Mouse (Mus musculus): Measurements from ENCODE around the gene Myl4. TPM values are rescaled to one million over a fixed set of nuclear protein-coding genes. Genes with fewer than 3 reads are reported as not detected.

The Myl4 gene
- polyA plus RNA-seq, 1 experiment from 2014 or later: 33.0 TPM

GRCm38 (mm10) chr11:104618638-104619076, 68.2 kb downstream of the Myl4 start:
- Histone ChIP-seq H3K36me3 (ENCODE audit: control insufficient read depth, insufficient read depth, low read length) (no peaks in the 10 kb centered on the region), H3K4me2 (ENCODE audit: low read depth) (no peak overlapping the region), H3K4me3 (ENCODE audit: low read depth, low read length) (no peak overlapping the region), H3K9me3 (ENCODE audit: control insufficient read depth, low read length) (no peaks in the 10 kb centered on the region), H3K9ac (ENCODE audit: low read length) (no peak overlapping the region), H3K27me3 (ENCODE audit: control insufficient read depth, insufficient read depth, low read length) (no peaks in the 10 kb centered on the region), H3K27ac (ENCODE audit: low read depth, low read length) (no peak overlapping the region), H3K4me1 (ENCODE audit: control insufficient read depth, insufficient read depth, low read length) (peaks cover 8% of the 10 kb centered on the region)
- no peak for ATAC-seq (ENCODE audit: insufficient read depth, low FRiP score, low TSS enrichment)
- no peak for DNase-seq (ENCODE audit: low spot score)
- WGBS: 72% methylated on average over 6 of the region's 6 CpGs

DNA sequence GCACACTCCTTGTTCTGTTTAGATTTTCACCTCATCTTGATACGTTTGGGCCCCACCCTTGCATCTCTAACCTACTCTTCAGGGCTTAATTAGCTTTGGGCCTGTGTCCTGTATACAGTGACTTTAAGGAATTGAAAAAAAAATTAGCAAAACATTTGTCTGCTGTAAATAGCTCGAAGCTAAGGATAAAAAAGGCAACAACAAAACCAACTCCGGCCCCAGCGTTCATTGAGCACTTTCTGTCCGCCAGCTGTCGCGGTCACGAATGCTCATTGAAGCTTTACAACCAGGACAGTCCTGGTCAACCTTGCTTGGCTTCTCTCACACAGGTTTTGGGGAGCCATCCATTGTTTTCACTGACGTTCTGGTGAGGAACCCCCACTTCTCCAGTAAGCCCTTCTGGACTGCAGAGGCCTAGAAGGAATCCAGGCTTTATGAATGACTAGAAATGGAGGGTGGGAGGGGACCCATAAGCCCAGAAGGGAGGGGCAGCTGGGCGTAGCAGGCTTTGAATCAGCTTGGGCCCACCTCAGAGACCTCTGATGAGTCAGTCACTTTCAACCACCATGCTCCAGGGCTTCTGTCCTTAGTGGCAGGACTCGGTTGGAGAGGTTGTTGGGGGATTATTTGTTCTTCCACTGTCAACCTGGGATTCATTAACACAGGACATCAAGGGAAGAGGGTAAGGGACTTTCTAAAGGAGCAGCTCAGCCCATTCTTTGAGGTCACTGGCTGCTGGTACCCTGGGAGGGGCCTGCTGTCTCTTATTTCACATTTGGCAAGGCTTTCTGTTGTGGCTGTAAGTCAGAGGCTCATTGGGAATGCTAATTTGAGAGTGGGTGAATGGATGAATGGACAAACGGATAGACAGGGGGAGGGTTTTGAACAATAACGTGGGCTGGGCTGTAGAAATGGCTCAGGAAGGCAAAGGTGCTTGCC, 68.9 kb downstream of the Myl4 start:
- ATAC-seq (ENCODE audit: insufficient read depth, low FRiP score, low TSS enrichment): peak; percentile 65
- Histone ChIP-seq H3K27ac (ENCODE audit: low read depth, low read length) (peak overlapping the region; percentile 47; the same call in 1 of the 2 replicates), H3K9me3 (ENCODE audit: control insufficient read depth, low read length) (no peaks in the 10 kb centered on the region), H3K4me1 (ENCODE audit: control insufficient read depth, insufficient read depth, low read length) (peaks cover 8% of the 10 kb centered on the region), H3K4me3 (ENCODE audit: low read depth, low read length) (no peak overlapping the region), H3K4me2 (ENCODE audit: low read depth) (no peak overlapping the region), H3K36me3 (ENCODE audit: control insufficient read depth, insufficient read depth, low read length) (no peaks in the 10 kb centered on the region), H3K27me3 (ENCODE audit: control insufficient read depth, insufficient read depth, low read length) (no peaks in the 10 kb centered on the region), H3K9ac (ENCODE audit: low read length) (no peak overlapping the region)
- 53% methylated on average over 13 of the region's 13 CpGs for WGBS
- DNase-seq (ENCODE audit: low spot score): peak; percentile 21

DNA sequence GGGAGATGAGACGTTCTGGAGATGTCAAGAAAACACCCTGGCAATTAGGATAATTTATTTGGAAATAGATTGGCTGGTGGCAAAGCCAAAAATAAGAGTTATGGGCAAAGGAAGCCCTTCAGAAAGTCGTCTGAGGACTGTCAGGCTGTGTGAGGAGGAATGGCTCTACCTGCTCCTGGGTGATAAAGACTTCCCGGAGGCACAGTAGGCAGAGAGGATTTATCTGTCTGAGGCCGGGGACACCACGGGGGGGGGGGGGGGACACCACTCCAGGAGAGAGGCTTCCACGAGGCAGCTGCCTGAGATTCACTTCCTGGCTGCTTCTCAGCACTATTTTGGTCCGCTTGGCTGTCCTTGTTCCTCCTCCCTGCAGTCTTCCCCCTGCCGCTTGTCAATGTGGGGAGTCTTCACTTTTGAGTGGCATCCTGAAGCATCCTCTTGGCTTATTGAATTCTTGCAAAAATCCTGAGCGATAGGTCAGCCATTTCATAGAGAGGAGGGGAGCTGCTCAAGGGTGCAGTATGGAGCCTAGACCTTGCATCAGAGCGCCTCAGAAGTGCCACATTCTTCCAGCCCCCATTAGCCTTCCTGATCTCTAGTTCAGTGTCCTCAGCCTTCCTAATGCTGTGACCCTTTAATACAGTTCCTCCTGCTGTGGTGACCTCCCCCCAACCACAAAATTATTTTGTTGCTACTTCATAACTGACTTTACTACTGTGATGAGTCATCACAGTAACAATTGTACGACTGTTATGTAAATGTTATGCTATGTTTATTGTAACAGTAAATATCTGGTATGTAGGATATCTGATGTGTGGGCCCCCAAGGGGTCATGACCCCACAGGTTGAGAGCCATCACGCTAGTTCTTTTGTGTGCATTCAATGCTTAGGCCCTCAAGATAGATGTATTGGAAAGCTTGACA, 71.8 kb downstream of the Myl4 start:
- no peak overlapping the region for H3K9ac ChIP-seq (ENCODE audit: low read length)
- no peaks in the 10 kb centered on the region for H3K27me3 ChIP-seq (ENCODE audit: control insufficient read depth, insufficient read depth, low read length)
- no peaks in the 10 kb centered on the region for H3K9me3 ChIP-seq (ENCODE audit: control insufficient read depth, low read length)
- no peak overlapping the region for H3K4me3 ChIP-seq (ENCODE audit: low read depth, low read length)
- no peak for ATAC-seq (ENCODE audit: insufficient read depth, low FRiP score, low TSS enrichment)
- 44% methylated on average over 12 of the region's 12 CpGs for WGBS
- H3K4me1 ChIP-seq (ENCODE audit: control insufficient read depth, insufficient read depth, low read length): peaks cover 8% of the 10 kb centered on the region
- H3K27ac ChIP-seq (ENCODE audit: low read depth, low read length): no peak overlapping the region
- no peak overlapping the region for H3K4me2 ChIP-seq (ENCODE audit: low read depth)
- H3K36me3 ChIP-seq (ENCODE audit: control insufficient read depth, insufficient read depth, low read length): no peaks in the 10 kb centered on the region
- DNase-seq (ENCODE audit: low spot score): no peak

GRCm38 (mm10) chr11:104624791-104625391, 74.4 kb downstream of the Myl4 start:
- WGBS: 44% methylated on average over 6 of the region's 6 CpGs
- Histone ChIP-seq H3K4me1 (ENCODE audit: control insufficient read depth, insufficient read depth, low read length) (no peaks in the 10 kb centered on the region), H3K4me2 (ENCODE audit: low read depth) (no peak overlapping the region), H3K27me3 (ENCODE audit: control insufficient read depth, insufficient read depth, low read length) (no peaks in the 10 kb centered on the region), H3K27ac (ENCODE audit: low read depth, low read length) (no peak overlapping the region), H3K36me3 (ENCODE audit: control insufficient read depth, insufficient read depth, low read length) (no peaks in the 10 kb centered on the region), H3K9ac (ENCODE audit: low read length) (no peak overlapping the region), H3K9me3 (ENCODE audit: control insufficient read depth, low read length) (no peaks in the 10 kb centered on the region), H3K4me3 (ENCODE audit: low read depth, low read length) (no peak overlapping the region)
- DNase-seq (ENCODE audit: low spot score) (peak; percentile 37), ATAC-seq (ENCODE audit: insufficient read depth, low FRiP score, low TSS enrichment) (no peak)

- Histone ChIP-seq H3K9ac (ENCODE audit: low read length) (no peak overlapping the region), H3K36me3 (ENCODE audit: control insufficient read depth, insufficient read depth, low read length) (no peaks in the 10 kb centered on the region), H3K4me3 (ENCODE audit: low read depth, low read length) (no peak overlapping the region), H3K4me1 (ENCODE audit: control insufficient read depth, insufficient read depth, low read length) (no peaks in the 10 kb centered on the region), H3K27ac (ENCODE audit: low read depth, low read length) (no peak overlapping the region), H3K4me2 (ENCODE audit: low read depth) (no peak overlapping the region), H3K9me3 (ENCODE audit: control insufficient read depth, low read length) (no peaks in the 10 kb centered on the region), H3K27me3 (ENCODE audit: control insufficient read depth, insufficient read depth, low read length) (no peaks in the 10 kb centered on the region)
- ATAC-seq (ENCODE audit: insufficient read depth, low FRiP score, low TSS enrichment) (no peak), DNase-seq (ENCODE audit: low spot score) (peak; percentile 42)
- 40% methylated on average over 12 of the region's 12 CpGs for WGBS
These were observed 75.3 kb downstream of the Myl4 start for GRCm38 (mm10) chr11:104625453-104626402.

DNA sequence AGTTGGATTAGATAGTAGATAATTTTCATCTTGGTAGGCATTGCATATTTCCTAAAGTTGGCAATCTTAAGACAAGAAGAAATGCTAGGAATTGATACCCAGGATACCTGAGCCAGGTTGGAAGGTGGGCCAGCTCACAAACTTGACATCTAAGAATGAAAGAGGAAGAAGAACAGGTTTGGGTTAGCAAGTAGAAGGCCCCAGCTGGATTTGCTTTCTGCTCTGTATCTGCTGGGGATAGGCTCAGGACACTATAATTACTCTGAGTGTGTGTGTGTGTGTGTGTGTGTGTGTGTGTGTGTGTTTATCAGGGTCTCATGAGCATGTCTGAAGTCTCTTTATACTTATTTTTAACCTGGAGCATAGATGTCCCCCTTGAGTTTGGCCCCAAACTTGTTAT, 76.2 kb downstream of the Myl4 start:
- no peak for DNase-seq (ENCODE audit: low spot score)
- Histone ChIP-seq H3K36me3 (ENCODE audit: control insufficient read depth, insufficient read depth, low read length) (no peaks in the 10 kb centered on the region), H3K9me3 (ENCODE audit: control insufficient read depth, low read length) (no peaks in the 10 kb centered on the region), H3K4me1 (ENCODE audit: control insufficient read depth, insufficient read depth, low read length) (no peaks in the 10 kb centered on the region), H3K4me2 (ENCODE audit: low read depth) (no peak overlapping the region), H3K4me3 (ENCODE audit: low read depth, low read length) (no peak overlapping the region), H3K27ac (ENCODE audit: low read depth, low read length) (no peak overlapping the region), H3K9ac (ENCODE audit: low read length) (no peak overlapping the region), H3K27me3 (ENCODE audit: control insufficient read depth, insufficient read depth, low read length) (no peaks in the 10 kb centered on the region)
- no peak for ATAC-seq (ENCODE audit: insufficient read depth, low FRiP score, low TSS enrichment)

- H3K27ac ChIP-seq (ENCODE audit: low read depth, low read length): no peak overlapping the region
- no peaks in the 10 kb centered on the region for H3K27me3 ChIP-seq (ENCODE audit: control insufficient read depth, insufficient read depth, low read length)
- H3K36me3 ChIP-seq (ENCODE audit: control insufficient read depth, insufficient read depth, low read length): no peaks in the 10 kb centered on the region
- WGBS: 68% methylated on average over 11 of the region's 11 CpGs
- no peaks in the 10 kb centered on the region for H3K9me3 ChIP-seq (ENCODE audit: control insufficient read depth, low read length)
- H3K9ac ChIP-seq (ENCODE audit: low read length): no peak overlapping the region
- no peak overlapping the region for H3K4me2 ChIP-seq (ENCODE audit: low read depth)
- no peak for ATAC-seq (ENCODE audit: insufficient read depth, low FRiP score, low TSS enrichment)
- H3K4me3 ChIP-seq (ENCODE audit: low read depth, low read length): no peak overlapping the region
- no peak for DNase-seq (ENCODE audit: low spot score)
- H3K4me1 ChIP-seq (ENCODE audit: control insufficient read depth, insufficient read depth, low read length): no peaks in the 10 kb centered on the region
These were observed 77.3 kb downstream of the Myl4 start for GRCm38 (mm10) chr11:104627616-104628301.

Data from neural tube, embryonic 11.5 days (tissue).